ENCODE assay signal across 8 mouse cellular contexts in the genomic region with DNA sequence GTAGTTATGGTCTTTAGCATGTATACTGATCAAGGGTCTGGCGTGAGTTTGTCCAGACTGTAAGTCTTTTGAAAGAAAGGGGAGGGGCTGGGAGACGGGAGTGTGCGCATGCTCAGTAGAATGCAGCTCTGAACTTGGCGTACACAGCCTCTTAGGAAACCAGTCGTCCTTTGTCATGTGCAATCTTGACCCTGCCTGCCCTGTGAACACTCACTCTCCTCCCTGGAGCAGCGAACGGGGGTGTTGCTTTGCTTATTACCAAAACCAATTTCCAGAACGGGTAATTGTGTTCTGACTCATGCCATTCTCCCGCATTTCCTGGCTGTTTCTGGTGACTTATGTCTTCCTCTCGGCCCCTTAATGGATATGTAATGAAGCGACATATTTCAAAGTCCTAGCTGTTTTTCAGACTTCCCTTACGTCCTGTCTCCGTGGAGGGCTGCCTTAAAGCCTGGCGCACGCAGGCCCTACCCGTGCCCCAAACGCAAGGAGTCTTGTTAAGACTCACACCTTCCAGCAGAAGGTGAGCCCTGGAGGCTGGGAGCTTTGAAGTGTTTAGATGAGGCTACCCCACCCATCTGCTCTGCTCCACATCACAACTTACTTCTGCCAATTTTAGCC.
DNase-seq lines count a peak whose midpoint lies in the region; ATAC-seq and TF ChIP-seq lines count a peak whose summit lies in the region.

No protein-coding gene starts in this region.

- no peaks in the 10 kb centered on the region for H3K27me3 ChIP-seq in heart, embryonic 15.5 days
- no peaks in the 10 kb centered on the region for H3K27me3 ChIP-seq in neural tube, embryonic 14.5 days (ENCODE audit: control insufficient read depth, insufficient read depth, low read length)

- H3K4me1 ChIP-seq in heart, embryonic 15.5 days (replicated peaks): no peaks in the 10 kb centered on the region
- H3K4me1 ChIP-seq in neural tube, embryonic 14.5 days (ENCODE audit: control insufficient read depth, insufficient read depth, low read length): peaks cover 9% of the 10 kb centered on the region; the same call in 1 of the 2 replicates

- no peaks in the 10 kb centered on the region for H3K9me3 ChIP-seq in heart, embryonic 15.5 days (replicated peaks)
- H3K9me3 ChIP-seq in neural tube, embryonic 14.5 days (ENCODE audit: control insufficient read depth, low read length): no peaks in the 10 kb centered on the region

- TF ChIP-seq CTCF in layer of hippocampus, adult 2 months (conservative IDR thresholded peaks at IDR 0.05): no peak

- peak overlapping the region; percentile 18; the same call in 1 of the 2 replicates for H3K4me3 ChIP-seq in layer of hippocampus, adult 2 months
- no peak overlapping the region for H3K4me3 ChIP-seq in heart, embryonic 15.5 days
- no peak overlapping the region for H3K4me3 ChIP-seq in neural tube, embryonic 14.5 days (ENCODE audit: low read depth, low read length)

- peak overlapping the region; percentile 25; the same call in 1 of the 2 replicates for H3K4me2 ChIP-seq in heart, embryonic 15.5 days
- H3K4me2 ChIP-seq in neural tube, embryonic 14.5 days (ENCODE audit: low read depth, low read length): peak overlapping the region; percentile 31; the same call in 1 of the 2 replicates

- WGBS in heart, embryonic 15.5 days: 56% methylated on average over 17 of the region's 17 CpGs
- 29% methylated on average over 17 of the region's 17 CpGs for WGBS in neural tube, embryonic 14.5 days

- H3K36me3 ChIP-seq in heart, embryonic 15.5 days: no peaks in the 10 kb centered on the region
- H3K36me3 ChIP-seq in neural tube, embryonic 14.5 days (ENCODE audit: control insufficient read depth, insufficient read depth, low read length): no peaks in the 10 kb centered on the region

- no peak for DNase-seq in layer of hippocampus, adult 2 months (ENCODE audit: low spot score in 2 of 2)
- DNase-seq in layer of hippocampus, postnatal 14 days (ENCODE audit: low spot score in 2 of 2): no peak
- peak; percentile 70 to 79 for DNase-seq in kidney, postnatal 4 days
- DNase-seq in right cerebral cortex, postnatal 36 days (ENCODE audit: low spot score in 2 of 2): no peak
- DNase-seq in right cerebral cortex, adult 2 months (ENCODE audit: low spot score in 2 of 2): no peak
- no peak for DNase-seq in frontal cortex, postnatal 10 days (ENCODE audit: low spot score in 2 of 2)

- ATAC-seq in heart, embryonic 15.5 days (replicated peaks; ENCODE audit: insufficient number of reproducible peaks, insufficient read depth, low FRiP score, low read depth): peak; percentile 43; the same call in 1 of the 2 replicates
- no peak for ATAC-seq in neural tube, embryonic 14.5 days (ENCODE audit: low read depth)

- H3K27ac ChIP-seq in layer of hippocampus, adult 2 months: no peak overlapping the region
- H3K27ac ChIP-seq in heart, embryonic 15.5 days: peak overlapping the region; percentile 6; the same call in 1 of the 2 replicates
- H3K27ac ChIP-seq in neural tube, embryonic 14.5 days (ENCODE audit: low read depth, low read length): peak overlapping the region; percentile 34

- no peak overlapping the region for H3K9ac ChIP-seq in heart, embryonic 15.5 days
- 0 out of 2 replicates have a peak overlapping the region, but pooled peaks have one; percentile 28 for H3K9ac ChIP-seq in neural tube, embryonic 14.5 days (replicated peaks; ENCODE audit: low read depth, low read length)

Comparison
In these comparisons a context has a peak if more than half of its experiments do, and no peak if none do; other contexts are left out.
1. DNase-seq: peak in kidney, postnatal 4 days (2 of 2); none in layer of hippocampus, adult 2 months (0 of 2), layer of hippocampus, postnatal 14 days (0 of 2), right cerebral cortex, postnatal 36 days (0 of 2), right cerebral cortex, adult 2 months (0 of 2) and frontal cortex, postnatal 10 days (0 of 2).